Mouse (Mus musculus) CH12F3 (cell line): ENCODE data around the gene Nadsyn1.

ENCODE experiments used
- in situ Hi-C: fragments of 300-500 bp; cut with MboI; formaldehyde crosslinking; loops from 2 replicates; pipeline ENCODE4 v1.14.3; 2020; ENCODE audit warnings: low sequenced_read_pairs

Gene Nadsyn1

DNA sequence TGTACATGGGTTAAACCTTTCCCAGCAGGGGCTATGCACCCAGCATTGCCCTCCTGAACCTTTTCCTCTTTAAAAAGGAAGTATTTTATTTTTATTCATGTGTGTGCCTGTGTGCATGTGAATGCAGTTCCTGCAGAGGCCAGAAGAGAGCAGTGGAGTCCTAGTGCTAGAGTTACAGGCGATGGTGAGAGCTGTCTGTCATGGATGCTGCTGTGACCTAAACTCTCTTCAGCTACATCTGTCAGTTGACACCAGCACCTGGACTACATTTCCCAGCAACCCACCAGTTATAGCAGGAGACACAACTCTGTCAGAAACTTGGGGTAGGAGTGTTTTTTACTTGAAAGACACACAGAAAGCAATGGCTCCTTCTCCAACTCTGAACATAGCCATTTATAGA is 13.7 kb downstream of the Nadsyn1 start:
- in situ Hi-C loops = no loop called here

DNA sequence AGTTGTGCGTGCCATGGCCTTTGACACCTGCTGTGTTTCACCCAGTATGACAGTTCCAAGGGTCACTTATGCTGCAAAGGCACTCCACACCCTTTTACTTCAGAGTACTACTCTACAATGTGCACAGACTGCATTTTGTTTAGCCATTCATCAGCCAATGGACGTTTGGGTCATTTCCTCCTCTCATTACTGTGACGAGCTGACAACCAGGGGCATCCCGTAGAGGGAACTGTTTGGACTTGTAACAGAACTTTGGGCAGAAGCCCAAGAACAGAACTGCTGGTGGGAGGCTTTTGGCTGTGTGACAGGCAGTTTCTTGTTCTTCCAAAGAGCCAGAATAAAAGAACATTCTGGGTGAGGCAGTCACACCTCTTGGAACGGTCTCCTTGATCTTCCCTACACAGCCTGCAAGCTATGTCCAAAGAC is 17.4 kb downstream of the Nadsyn1 start:
- in situ Hi-C loops = no loop called here

DNA sequence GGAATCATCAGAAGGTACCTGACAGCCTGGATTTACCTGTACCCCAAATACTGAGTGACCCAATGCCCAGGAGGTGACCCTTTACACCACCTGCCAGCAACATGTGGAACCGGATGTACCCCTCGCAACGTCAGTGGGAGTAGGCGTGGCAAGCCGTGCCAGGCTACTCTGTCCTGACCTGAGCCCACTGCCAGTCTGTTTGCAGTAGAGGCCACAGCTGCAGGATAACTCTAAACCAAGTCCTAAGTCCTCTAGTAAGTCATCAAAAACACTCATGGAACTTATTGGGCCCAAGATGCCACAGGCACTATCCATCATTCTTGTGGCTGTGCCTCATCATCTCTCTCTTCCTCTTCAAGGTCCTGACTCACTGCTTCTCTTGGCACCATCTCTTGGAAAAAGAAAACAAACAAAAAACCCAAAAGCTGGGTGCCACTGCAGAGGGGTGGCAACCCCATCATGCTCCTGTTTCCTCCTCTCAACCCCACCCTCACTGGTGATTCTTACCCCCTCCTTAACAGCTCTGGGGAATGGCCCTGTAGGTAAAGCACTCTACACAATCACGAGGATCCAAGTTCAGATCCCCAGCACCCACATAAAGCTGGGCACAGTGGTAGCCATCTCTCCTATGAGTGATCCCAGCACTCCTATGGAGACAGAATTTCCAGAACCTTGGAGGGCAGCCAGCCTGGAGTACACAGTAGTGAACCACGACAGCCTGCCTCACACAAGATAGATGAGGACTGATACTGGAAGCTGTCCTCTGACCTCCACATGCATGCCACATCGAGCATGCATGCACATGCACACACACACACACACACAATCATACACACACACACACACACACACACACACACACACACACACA is 21.2 kb downstream of the Nadsyn1 start:
- in situ Hi-C loops = no loop called here

DNA sequence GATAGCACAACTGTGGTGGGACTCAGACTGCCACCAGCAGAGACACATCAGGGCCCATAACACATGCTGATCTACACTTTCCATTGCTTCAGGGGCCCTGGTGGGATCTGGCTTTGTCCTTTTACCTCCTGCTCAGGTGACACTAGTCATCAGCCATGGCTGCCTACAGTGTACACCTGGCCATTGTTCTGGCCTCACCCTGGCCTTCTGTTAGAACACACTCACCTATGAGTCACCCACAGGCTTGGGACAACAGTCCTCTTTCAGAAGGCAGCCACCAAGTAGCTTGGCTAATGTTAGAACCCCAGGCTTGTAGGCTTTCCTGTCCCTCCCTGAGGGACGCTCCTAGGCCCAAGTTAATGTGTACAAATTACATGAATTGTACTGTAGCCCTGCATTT is 21.9 kb downstream of the Nadsyn1 start:
- in situ Hi-C loops = no loop called here

DNA sequence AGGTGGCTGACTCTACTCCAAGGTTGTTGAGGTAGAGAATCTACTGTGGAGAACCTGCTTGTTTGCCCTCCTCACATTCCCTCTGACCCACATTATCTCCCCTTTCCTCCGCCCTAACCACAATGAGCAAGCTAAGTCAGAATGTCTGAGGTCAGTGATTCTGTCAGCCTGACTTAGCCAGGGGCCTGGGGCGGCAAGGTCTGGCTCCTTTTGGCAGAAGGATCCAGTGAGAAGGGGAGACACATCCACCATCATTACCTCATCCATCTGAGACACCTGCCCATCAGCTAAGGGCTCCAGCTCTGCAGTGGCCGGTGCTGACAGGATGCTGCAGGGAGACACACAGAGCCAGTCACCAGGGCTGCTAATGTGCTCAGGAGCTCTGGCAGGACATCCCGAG is 23.9 kb downstream of the Nadsyn1 start:
- in situ Hi-C loops = no loop called here

DNA sequence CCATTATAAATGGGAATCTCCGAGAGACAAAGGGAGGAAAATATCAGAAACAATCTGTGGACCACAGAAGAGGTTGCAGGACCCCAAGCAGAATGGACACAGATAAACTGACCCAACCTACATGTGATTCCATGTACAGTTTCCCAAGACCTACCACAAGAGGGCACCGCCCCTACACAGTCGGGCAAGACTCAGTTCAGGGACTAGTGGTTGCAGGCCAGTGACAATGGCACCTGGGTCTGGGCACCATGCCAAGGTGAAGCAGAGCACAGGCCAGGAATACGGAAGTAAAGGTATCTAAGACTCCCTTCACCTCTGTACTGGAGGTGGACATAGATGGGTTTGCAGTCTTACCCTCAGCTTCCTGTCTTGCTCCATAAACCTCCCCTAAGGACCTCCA is 29.5 kb downstream of the Nadsyn1 start:
- in situ Hi-C loops = no loop called here

DNA sequence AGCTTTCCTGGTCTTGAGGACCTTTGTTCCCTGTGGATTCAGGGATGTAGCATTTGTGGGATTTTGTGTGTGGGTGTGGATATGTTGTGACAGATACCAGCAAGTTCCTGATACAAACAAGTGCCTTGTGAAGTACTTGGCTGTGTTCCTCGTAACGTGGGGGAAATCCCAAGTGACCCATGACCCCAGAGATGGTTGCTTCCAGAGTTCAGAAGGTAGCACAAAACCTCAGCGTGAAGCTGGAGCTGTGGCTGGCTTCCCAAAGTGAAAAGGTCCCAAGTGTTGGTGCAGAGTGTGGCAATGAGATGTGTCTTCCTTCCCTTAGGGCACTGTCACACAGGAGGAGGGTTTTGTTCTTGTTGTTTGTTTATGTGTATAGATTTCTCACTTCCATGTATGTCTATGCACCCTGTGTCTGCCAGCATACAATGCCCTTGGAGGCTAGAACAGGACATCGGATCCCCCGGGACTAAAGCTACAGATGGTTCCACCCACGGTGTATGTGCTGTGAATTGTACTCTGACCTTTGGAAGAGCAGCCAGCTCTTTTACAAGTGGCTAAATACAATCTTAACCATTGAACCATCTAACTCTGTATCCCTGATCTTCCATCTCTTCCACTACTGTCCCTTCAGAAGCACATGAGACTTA is 30.2 kb downstream of the Nadsyn1 start:
- in situ Hi-C loops = no loop called here

DNA sequence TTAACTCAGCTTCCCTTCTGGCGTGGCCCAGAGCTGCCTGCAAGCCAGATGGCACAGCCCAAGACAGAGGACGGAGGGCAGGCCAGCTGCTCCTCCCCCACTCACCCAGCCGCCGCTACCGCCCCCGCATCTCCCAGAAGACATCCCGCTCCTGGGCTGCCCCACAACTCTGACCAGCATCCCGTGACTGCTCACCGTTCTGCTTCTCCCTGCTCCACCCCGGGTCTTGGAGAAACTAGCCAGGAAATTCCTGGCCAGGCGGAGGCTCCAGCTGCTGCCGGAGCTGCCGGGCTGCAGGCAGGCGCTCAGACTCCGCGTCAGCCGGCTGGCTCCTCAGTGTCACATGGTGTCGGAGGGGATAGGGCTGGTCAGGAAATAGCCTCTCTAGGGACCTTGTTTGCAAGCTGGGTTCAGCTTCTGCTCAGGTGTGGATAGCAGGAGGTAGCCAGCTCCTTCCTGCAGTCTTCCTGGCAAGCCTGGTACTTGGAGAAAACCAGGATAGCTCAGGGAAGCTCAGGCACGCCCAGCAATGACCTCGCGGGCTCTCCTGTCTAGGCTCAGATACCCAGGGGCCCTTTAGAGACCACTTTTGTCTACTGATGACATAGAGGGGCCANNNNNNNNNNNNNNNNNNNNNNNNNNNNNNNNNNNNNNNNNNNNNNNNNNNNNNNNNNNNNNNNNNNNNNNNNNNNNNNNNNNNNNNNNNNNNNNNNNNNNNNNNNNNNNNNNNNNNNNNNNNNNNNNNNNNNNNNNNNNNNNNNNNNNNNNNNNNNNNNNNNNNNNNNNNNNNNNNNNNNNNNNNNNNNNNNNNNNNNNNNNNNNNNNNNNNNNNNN is 38.4 kb downstream of the Nadsyn1 start, which contains the start of gene Mrgpre:
TSS of gene Mrgpre (minus strand) at position 505 of the 834 bp plus-strand sequence.
- in situ Hi-C loops = no loop called here

DNA sequence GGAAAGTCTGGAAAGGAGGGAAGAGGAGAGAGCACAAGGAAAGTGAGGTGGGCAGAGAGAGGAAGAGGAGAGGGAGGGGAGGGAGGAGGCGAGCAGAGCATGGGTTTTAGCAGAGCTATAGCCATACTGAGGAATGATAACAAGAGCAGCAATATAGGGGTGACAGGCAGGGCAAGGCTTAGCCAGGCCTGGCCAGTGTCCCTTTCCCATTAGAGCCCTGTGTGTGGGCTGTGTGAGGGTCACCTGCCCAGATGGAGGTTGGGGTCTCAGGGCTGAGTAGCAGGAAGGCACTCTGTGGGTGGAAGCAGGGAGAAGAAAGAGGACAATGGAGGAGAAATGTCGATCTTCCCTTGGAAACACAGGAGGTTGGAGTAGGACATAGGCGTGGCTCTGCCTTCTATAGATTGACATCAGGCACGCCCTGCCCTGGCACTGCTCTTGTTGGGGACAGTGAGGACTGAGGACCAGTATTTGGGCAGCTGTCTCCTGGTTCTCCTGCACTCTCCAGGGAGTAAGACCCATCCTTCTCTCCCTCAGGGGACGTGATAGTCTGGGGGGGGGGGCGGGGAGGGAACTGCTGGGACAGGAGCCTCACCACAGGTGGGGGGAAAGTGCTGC is 39.2 kb downstream of the Nadsyn1 start:
- in situ Hi-C loops = no loop called here

DNA sequence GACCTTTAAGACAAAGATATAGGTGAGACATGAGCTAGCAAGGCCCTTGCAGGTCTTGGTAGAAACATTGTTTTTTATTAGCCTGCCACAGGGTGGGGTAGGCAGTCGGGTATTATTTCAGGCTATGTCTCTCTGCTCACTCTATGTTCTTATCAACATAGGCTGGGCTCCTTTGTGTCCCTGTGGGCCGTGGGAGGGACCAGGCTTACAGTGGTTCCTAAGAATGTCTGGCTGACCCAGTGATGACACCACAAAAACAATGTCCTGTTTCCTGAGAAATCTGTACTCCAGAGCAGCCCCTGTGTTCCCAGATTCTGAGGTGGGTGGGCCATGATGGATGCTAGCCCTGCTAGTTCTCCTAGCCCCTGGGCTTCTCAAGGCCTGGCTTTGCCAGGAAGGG is 45.3 kb downstream of the Nadsyn1 start:
- in situ Hi-C loops = no loop called here

DNA sequence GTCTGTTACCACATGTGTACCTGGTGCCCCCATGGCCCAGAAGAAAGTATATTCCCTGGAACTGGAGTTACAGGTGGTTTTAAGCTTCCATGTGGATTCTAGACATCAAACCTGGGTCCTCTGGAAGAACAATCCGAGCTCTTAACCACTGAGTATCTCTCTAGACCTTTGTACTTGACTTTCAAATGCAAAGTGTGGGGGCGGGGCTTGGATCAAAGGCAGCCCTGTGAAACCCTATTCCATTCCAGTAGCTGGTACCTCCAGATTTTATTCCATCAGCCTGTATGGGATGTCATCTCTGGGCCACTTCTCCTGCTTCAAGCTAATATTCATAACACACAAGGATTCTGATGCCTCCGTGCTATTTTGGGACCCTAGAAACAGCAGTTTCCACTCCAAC is 46.5 kb downstream of the Nadsyn1 start:
- in situ Hi-C loops = no loop called here

DNA sequence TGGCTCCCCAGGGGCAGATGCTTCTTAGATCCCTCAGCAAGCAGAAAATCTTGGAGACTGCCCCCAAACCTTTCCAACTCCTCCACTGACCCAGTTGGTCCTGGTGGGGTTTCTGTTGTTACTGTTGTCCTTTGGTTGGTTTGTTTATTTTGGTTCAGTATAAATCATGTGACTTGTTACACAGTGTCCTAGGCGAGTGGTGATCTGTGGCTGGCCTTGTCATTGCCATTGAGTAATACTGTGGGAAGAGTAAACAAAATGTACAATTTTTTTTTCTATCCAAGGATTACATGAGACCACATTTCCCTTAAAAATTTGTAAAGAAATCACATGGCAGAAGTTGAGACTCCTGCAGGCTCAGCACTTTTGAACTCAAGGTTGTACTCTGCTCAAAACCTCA is 53.2 kb downstream of the Nadsyn1 start:
- in situ Hi-C loops = loop anchor here (25.0 kb wide), 1 partner anchor 182 kb away; no protein-coding TSS in a partner anchor

DNA sequence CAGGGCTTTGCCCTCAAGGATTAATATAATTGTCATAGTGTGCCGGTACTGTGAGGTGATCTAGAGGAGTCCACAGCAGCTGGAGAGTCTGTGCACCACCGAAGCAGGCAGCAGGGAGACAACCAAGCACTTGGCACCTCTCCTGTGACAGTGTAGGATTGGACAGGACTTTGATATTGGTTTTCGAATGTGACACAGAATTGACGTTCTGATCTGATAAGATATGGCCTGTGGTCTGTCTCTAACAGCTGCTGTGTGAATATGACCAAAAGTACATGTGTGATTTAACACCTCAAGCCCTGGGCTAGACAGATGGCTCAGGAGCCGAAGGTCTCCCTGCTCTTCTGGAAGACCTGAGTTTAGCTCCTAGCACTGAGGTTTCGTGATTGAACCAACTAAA is 54.4 kb downstream of the Nadsyn1 start:
- in situ Hi-C loops = loop anchor here (25.0 kb wide), 1 partner anchor 181 kb away; no protein-coding TSS in a partner anchor

DNA sequence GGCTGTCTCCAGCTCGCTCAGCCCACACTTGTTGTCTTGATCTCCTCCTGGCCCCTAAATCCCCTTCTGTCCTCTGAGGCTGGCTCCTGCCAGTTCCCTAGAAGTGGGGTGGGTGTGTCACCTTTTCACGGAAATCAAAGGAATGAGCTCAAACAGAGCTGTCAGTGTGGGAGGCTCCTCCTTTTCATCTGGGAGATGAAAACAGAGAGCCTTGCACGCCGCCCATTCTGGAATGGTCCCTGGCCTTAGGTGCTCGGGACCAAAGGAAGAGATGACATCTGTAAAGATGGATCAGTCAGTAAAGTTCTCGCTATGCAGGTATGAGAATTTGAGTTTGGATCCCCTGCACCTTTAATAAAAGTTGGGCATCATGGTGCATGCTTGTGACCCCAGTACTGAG is 55.8 kb downstream of the Nadsyn1 start, which contains the start of gene Mrgprg:
TSS of gene Mrgprg (minus strand) at position 101 of the 400 bp plus-strand sequence.
- in situ Hi-C loops = loop anchor here (25.0 kb wide), 1 partner anchor 180 kb away; no protein-coding TSS in a partner anchor

DNA sequence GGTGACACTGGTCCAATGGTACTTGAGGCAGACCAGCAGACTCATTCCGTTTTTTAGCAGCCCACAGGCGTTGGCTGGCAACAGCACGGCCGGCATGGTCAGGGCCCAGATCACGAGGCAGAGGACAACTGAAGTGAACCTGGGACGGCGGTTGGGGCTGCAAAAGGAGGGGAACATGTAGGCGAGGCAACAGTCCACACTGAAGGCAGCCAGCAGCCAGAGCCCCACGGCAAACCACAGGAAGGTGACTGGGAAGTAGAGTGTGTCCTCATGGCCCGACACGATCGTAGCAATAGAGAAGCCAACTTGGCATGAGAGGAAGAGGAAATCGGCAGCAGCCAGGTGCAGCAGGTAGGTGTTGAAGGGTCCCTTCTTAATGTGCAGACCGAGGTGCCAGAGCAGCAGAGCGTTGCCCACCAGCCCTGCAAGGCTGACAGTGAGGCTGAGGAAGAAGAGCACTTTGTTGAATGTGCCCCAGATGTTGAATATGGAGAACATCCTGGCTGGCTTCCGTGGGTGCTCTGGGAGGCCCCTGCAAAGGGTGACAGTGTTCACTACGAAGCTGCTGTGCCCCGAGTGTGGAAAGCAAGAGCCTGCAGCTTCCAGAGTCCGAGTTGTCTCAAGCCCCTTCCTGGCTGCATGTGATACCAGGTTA is 57.6 kb downstream of the Nadsyn1 start:
- in situ Hi-C loops = loop anchor here (5.0 to 25.0 kb wide), 2 partner anchors 58 to 178 kb away; no protein-coding TSS in a partner anchor

DNA sequence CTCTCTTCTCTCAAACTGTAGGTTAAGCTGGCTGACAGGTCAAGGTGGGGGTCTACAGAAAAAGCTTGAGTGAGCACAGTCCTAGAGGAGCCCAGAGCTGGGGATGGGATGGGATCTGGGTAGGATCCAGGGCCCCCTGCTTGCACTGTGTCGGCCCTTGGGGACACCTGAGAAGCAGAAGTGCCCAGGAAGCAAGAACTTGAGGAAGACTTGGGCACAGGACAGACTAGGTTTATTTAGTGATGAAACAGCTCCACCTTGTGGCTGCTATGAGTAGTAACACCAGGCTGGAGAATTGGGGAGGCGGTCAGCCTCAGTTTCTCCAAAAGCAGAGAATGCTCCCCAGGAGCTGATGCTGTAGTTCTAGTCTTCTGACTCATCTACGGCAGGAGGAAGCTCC is 58.9 kb downstream of the Nadsyn1 start:
- in situ Hi-C loops = loop anchor here (5.0 to 25.0 kb wide), 2 partner anchors 56 to 176 kb away; no protein-coding TSS in a partner anchor

DNA sequence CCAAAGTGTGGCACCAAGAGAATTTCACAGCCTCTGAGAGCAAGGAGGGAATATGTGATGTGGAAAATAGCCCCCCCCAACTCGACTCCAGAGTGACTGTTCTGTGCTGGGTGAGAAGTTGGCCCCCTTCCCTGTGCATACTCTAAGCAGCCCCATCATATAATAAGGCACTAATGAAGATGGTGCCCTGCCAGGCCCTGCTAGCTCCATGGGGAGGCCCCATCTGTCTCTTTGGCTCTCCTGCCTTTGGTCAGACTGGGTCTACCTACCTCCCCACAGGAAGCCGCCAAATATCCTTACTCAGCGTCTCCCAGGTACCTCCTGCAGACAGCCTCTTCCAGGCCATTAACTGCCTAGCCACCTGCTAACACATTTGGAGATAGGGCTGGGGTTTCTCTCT is 63.7 kb downstream of the Nadsyn1 start:
- in situ Hi-C loops = loop anchor here (25.0 kb wide), 1 partner anchor 172 kb away; no protein-coding TSS in a partner anchor

DNA sequence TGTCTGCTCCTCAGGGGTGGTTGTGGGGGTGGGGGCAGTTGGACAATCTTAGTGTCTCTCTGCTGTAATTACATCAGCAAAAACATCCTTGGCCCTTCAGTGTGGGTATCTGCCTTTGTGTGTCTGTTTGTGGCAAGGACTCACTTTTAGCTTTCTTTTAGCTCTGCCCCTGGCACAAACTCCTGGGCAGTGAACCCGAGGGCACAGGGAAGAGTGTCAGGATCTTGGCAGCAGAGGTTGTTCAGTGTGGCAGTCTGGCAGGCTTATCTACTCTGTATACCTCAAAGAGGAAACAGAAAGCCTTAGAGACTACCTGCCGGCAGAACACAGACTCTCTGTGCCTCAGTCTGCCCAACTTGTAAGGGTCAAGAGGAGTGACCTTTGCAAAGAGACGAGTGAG is 65.0 kb downstream of the Nadsyn1 start:
- in situ Hi-C loops = loop anchor here (25.0 kb wide), 1 partner anchor 170 kb away; no protein-coding TSS in a partner anchor

DNA sequence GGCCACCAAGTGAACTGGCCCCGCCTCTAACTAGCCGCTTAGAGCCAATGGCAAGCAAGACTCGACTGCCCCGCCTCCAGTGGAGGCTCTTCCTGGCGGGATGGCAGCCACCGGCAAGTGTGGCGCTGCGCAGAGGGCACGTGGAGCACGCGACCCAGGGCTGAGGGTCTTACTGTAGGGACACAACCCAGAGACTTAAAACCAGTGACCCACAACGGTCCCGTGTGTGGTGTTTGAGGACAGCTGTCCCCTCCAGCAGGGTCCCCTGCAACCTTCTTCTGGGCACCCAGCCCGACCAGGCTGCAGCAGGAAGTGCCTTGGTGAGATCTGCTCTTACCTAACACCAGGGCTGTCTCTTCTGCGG is 65.6 kb downstream of the Nadsyn1 start:
- in situ Hi-C loops = loop anchor here (25.0 kb wide), 1 partner anchor 170 kb away; no protein-coding TSS in a partner anchor
